Mouse (Mus musculus) C2C12 (cell line): ENCODE results near the gene Fam71b.

ENCODE experiments used
- CEBPB ChIP-seq: IDR thresholded peaks from one replicate; pipeline ENCODE4 v1.6.1; 2011; ENCODE audit warnings: low read depth, mild to moderate bottlenecking, control low read depth, moderate library complexity
- CTCF ChIP-seq: IDR thresholded peaks from one replicate; pipeline ENCODE4 v1.5.1; 2011; ENCODE audit not compliant: control insufficient read depth, insufficient read depth, insufficient read length
- MAX ChIP-seq: IDR thresholded peaks from one replicate; pipeline ENCODE4 v1.6.1; 2011; ENCODE audit warnings: mild to moderate bottlenecking, control low read depth
- MYOD1 ChIP-seq: IDR thresholded peaks from one replicate; pipeline ENCODE4 v1.6.1; 2011; ENCODE audit warnings: low read depth; ENCODE audit not compliant: control insufficient read depth, insufficient read length
- MYOG ChIP-seq: IDR thresholded peaks from one replicate; pipeline ENCODE4 v1.6.1; 2011; ENCODE audit not compliant: control insufficient read depth, insufficient read length; ENCODE audit errors: extremely low read depth
- USF1 ChIP-seq: IDR thresholded peaks from one replicate; pipeline ENCODE4 v1.6.1; 2011; ENCODE audit warnings: low read depth, mild to moderate bottlenecking, control low read depth, moderate library complexity

GRCm38 (mm10) chr11:46388438-46388837, 7.9 kb upstream of the Fam71b start:
- TF ChIP-seq USF1 (no peak), CTCF (no peak), CEBPB (no peak), MYOD1 (no peak), MAX (no peak), MYOG (no peak)
